Mouse (Mus musculus) hindbrain, postnatal 0 days (tissue): Measurements from ENCODE around the gene Dhrs3. TPM values are rescaled to one million over a fixed set of nuclear protein-coding genes. Genes with fewer than 3 reads are reported as not detected.
A peak's percentile ranks its signal among the peaks of the same experiment; 100 is the strongest.

ENCODE experiments used
- ATAC-seq: fragments of 200-750 bp; cut with Nextera tagmentation; 2 replicates; pipeline ENCODE4 v1.8.0; 2017; ENCODE audit warnings: mild to moderate bottlenecking, moderate TSS enrichment, moderate library complexity
- DNase-seq: peaks from one replicate; pipeline ENCODE4 v3.0.0-alpha.2; 2015; ENCODE audit warnings: low spot score
- H3K27ac ChIP-seq: fragments of 300-500 bp; sonication (generic); 2 replicates; pipeline ENCODE4 v1.5.1; 2014; ENCODE audit warnings: mild to moderate bottlenecking
- H3K27me3 ChIP-seq: fragments of 300-500 bp; sonication (generic); 2 replicates; pipeline ENCODE4 v1.6.1; 2014; ENCODE audit warnings: low read length, mixed read lengths; ENCODE audit not compliant: insufficient read depth
- H3K36me3 ChIP-seq: fragments of 300-500 bp; sonication (generic); 2 replicates; pipeline ENCODE4 v1.6.1; 2014; ENCODE audit warnings: low read length, mixed read lengths; ENCODE audit not compliant: insufficient read depth
- H3K4me1 ChIP-seq: fragments of 300-500 bp; sonication (generic); 2 replicates; pipeline ENCODE4 v1.6.1; 2014; ENCODE audit warnings: antibody characterized with exemption, low read length, mixed read lengths; ENCODE audit not compliant: insufficient read depth
- H3K4me2 ChIP-seq: fragments of 300-500 bp; sonication (generic); 2 replicates; pipeline ENCODE4 v1.6.1; 2014; ENCODE audit warnings: low read depth, mild to moderate bottlenecking, low read length, moderate library complexity, mixed read lengths
- H3K4me3 ChIP-seq: fragments of 300-500 bp; sonication (generic); 2 replicates; pipeline ENCODE4 v1.5.1; 2014; ENCODE audit warnings: low read length
- H3K9ac ChIP-seq: fragments of 300-500 bp; sonication (generic); replicated peaks from 2 replicates; pipeline ENCODE4 v1.6.1; 2014; ENCODE audit warnings: mild to moderate bottlenecking, low read length, moderate library complexity, mixed read lengths
- H3K9me3 ChIP-seq: fragments of 300-500 bp; sonication (generic); 2 replicates; pipeline ENCODE4 v1.6.1; 2016; ENCODE audit warnings: low read length, mixed read lengths
- CTCF ChIP-seq: IDR thresholded peaks from 2 replicates; pipeline ENCODE4 v1.5.1; 2016; ENCODE audit warnings: antibody characterized with exemption, control low read depth, low read depth
- WGBS: fragments of 180-500 bp; shearing (Covaris S2); extraction: QIAGEN DNeasy Blood & Tissue Kit; methylation state at CpG from one replicate; pipeline ENCODE4 v1.1.7; 2014; 5-methylcytosine and 5-hydroxymethylcytosine counted together
- polyA plus RNA-seq: library from polyadenylated mRNA; unstranded; fragments of >200 nt; fragmentation: Nextera tagmentation; extraction: Ambion mirVana; gene quantifications from 2 replicates; pipeline ENCODE4 v1.2.1, GENCODE M21; 2015
- total RNA-seq: library from RNA; depleted of rRNA; stranded (reverse); fragments of >200 nt; gene quantifications from 2 replicates; pipeline ENCODE4 v1.2.3, GENCODE M21; 2014

The Dhrs3 gene
- total and polyA plus RNA-seq, 2 experiments from 2014 or later: 40.1 to 51.8 TPM

- H3K4me2 ChIP-seq: no peak overlapping the region
- ATAC-seq: peak; percentile 63
- H3K36me3 ChIP-seq: no peaks in the 10 kb centered on the region
- no peaks in the 10 kb centered on the region for H3K9me3 ChIP-seq
- no peaks in the 10 kb centered on the region for H3K27me3 ChIP-seq
- WGBS: 75% methylated on average over 8 of the region's 8 CpGs
- DNase-seq: peak; percentile 27
- H3K4me3 ChIP-seq: no peak overlapping the region
- TF ChIP-seq CTCF: no peak
- no peaks in the 10 kb centered on the region for H3K4me1 ChIP-seq
- no peak overlapping the region for H3K9ac ChIP-seq
- H3K27ac ChIP-seq: no peak overlapping the region
Measured at GRCm38 (mm10) chr4:144906001-144906889, 13.6 kb downstream of the Dhrs3 start.

- Histone ChIP-seq H3K27me3 (no peaks in the 10 kb centered on the region), H3K9me3 (no peaks in the 10 kb centered on the region), H3K4me1 (no peaks in the 10 kb centered on the region), H3K9ac (no peak overlapping the region), H3K27ac (no peak overlapping the region), H3K4me3 (no peak overlapping the region), H3K36me3 (no peaks in the 10 kb centered on the region), H3K4me2 (no peak overlapping the region)
- no peak for TF ChIP-seq CTCF
- DNase-seq: no peak
- WGBS: 73% methylated on average over 4 of the region's 4 CpGs
- no peak for ATAC-seq
Measured at GRCm38 (mm10) chr4:144906978-144907703, 14.5 kb downstream of the Dhrs3 start.

DNA sequence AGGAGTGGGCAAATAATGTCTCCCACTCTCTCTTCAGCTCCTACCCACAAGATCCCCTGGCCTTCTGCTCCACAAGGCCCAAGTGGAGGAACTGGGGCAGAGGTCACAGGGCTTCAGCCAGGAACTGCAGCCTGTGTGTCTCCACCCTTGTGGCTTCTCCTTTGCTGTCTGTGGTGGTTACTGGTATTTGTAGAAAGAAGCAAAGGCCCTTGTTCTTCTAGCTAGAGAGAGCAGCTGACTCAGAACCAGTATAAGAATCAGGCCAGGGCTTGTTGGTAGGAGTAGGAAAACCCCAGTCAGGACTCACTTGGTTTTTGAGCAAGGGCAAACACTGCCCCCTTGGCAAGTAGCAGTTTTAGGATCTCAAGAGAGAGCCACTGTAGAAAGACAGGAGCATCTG lies 16.2 kb downstream of the Dhrs3 start:
- H3K36me3 ChIP-seq: no peaks in the 10 kb centered on the region
- no peak overlapping the region for H3K4me3 ChIP-seq
- H3K27me3 ChIP-seq: no peaks in the 10 kb centered on the region
- H3K27ac ChIP-seq: no peak overlapping the region
- ATAC-seq: no peak
- no peak overlapping the region for H3K9ac ChIP-seq
- TF ChIP-seq CTCF: no peak
- H3K4me1 ChIP-seq: no peaks in the 10 kb centered on the region
- no peak overlapping the region for H3K4me2 ChIP-seq
- no peak for DNase-seq
- H3K9me3 ChIP-seq: no peaks in the 10 kb centered on the region

GRCm38 (mm10) chr4:144910281-144910680 lies 17.7 kb downstream of the Dhrs3 start:
- ATAC-seq (no peak), DNase-seq (no peak)
- H3K36me3 ChIP-seq: no peaks in the 10 kb centered on the region
- WGBS: 78% methylated on average over 3 of the region's 3 CpGs
- no peak overlapping the region for H3K4me2 ChIP-seq
- H3K27ac ChIP-seq: no peak overlapping the region
- no peaks in the 10 kb centered on the region for H3K9me3 ChIP-seq
- no peak overlapping the region for H3K9ac ChIP-seq
- no peak overlapping the region for H3K4me3 ChIP-seq
- H3K4me1 ChIP-seq: no peaks in the 10 kb centered on the region
- no peaks in the 10 kb centered on the region for H3K27me3 ChIP-seq
- no peak for TF ChIP-seq CTCF

GRCm38 (mm10) chr4:144913298-144914152 lies 20.9 kb downstream of the Dhrs3 start:
- Histone ChIP-seq H3K4me1 (no peaks in the 10 kb centered on the region), H3K9me3 (no peaks in the 10 kb centered on the region), H3K4me2 (no peak overlapping the region), H3K27me3 (no peaks in the 10 kb centered on the region), H3K9ac (no peak overlapping the region), H3K4me3 (no peak overlapping the region), H3K36me3 (no peaks in the 10 kb centered on the region), H3K27ac (no peak overlapping the region)
- no peak for TF ChIP-seq CTCF
- 81% methylated on average over 6 of the region's 6 CpGs for WGBS
- ATAC-seq (no peak), DNase-seq (no peak)

DNA sequence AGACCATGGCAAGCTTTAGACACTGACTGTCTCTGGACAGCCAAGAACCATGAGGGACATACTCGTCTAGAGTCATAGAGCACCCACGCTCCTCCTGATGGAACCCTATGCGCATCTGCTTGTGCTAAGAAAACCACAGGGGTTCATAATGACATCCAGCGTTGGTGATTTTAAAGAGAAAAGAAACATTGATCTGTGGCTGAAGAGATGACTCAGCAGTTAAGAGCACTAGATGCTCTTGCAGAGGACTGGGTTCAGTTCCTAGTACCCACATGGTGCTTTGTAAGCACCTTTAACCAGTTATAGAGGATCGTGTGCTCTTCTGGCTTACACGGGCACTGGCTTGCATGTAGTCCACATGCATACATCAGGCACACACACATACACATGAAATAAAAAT lies 23.9 kb downstream of the Dhrs3 start:
- H3K4me3 ChIP-seq: no peak overlapping the region
- H3K9me3 ChIP-seq: no peaks in the 10 kb centered on the region
- peaks cover 5% of the 10 kb centered on the region; the same call in 1 of the 2 replicates for H3K36me3 ChIP-seq
- H3K9ac ChIP-seq: no peak overlapping the region
- 87% methylated on average over 6 of the region's 6 CpGs for WGBS
- no peak for TF ChIP-seq CTCF
- H3K27ac ChIP-seq: no peak overlapping the region
- no peak overlapping the region for H3K4me2 ChIP-seq
- no peak for ATAC-seq
- H3K27me3 ChIP-seq: no peaks in the 10 kb centered on the region
- no peaks in the 10 kb centered on the region for H3K4me1 ChIP-seq
- DNase-seq: no peak
